Mouse (Mus musculus) myocyte (in vitro differentiated cells): ENCODE measurements around the gene Glyr1. TPM values are rescaled to one million over a fixed set of nuclear protein-coding genes. Genes with fewer than 3 reads are reported as not detected.

Source experiments
- H3K27me3 ChIP-seq: one replicate; pipeline ENCODE4 v1.6.1; 2011; ENCODE audit not compliant: control insufficient read depth, insufficient read depth, insufficient read length
- H3K36me3 ChIP-seq: one replicate; pipeline ENCODE4 v1.6.1; 2011; ENCODE audit not compliant: control insufficient read depth, insufficient read depth
- H3K4me2 ChIP-seq: one replicate; pipeline ENCODE4 v1.6.1; 2011; ENCODE audit warnings: low read depth, control low read depth
- H3K4me3 ChIP-seq: one replicate; pipeline ENCODE4 v1.5.1; 2011; ENCODE audit warnings: mild to moderate bottlenecking, control low read depth, moderate library complexity
- H3K79me2 ChIP-seq: one replicate; pipeline ENCODE4 v1.6.1; 2011; ENCODE audit not compliant: control insufficient read depth, insufficient read depth
- H3ac ChIP-seq: one replicate; pipeline ENCODE4 v1.6.1; 2011; ENCODE audit not compliant: control insufficient read depth, insufficient read length
- CEBPB ChIP-seq: IDR thresholded peaks from 2 replicates; pipeline ENCODE4 v1.6.1; 2011; ENCODE audit warnings: mild to moderate bottlenecking, moderate library complexity; ENCODE audit not compliant: poor library complexity, insufficient read depth, severe bottlenecking
- E2F4 ChIP-seq: IDR thresholded peaks from one replicate; pipeline ENCODE4 v1.6.1; 2011; ENCODE audit warnings: mild to moderate bottlenecking, control low read depth, moderate library complexity; ENCODE audit not compliant: insufficient read depth
- MAX ChIP-seq: IDR thresholded peaks from one replicate; pipeline ENCODE4 v1.6.1; 2011; ENCODE audit warnings: low read depth, mild to moderate bottlenecking, control low read depth
- MYOD1 ChIP-seq, 3 experiments: IDR thresholded peaks; one replicate each; pipeline ENCODE4 v1.6.1; 2011; ENCODE audit warnings: control low read depth in 2 of 3, low read depth in 2 of 3, mild to moderate bottlenecking in 2 of 3, moderate library complexity in 1 of 3; ENCODE audit not compliant: insufficient read length in 2 of 3, control insufficient read depth in 1 of 3
- MYOG ChIP-seq, 3 experiments: IDR thresholded peaks; one replicate each; pipeline ENCODE4 v1.6.1; 2011; ENCODE audit warnings: control low read depth in 2 of 3, low read depth in 2 of 3, mild to moderate bottlenecking in 2 of 3; ENCODE audit not compliant: insufficient read length in 2 of 3, control insufficient read depth in 1 of 3, insufficient read depth in 1 of 3
- POLR2A ChIP-seq: IDR thresholded peaks from one replicate; pipeline ENCODE4 v1.6.1; 2011; ENCODE audit warnings: low read depth, mild to moderate bottlenecking, control low read depth, moderate library complexity; ENCODE audit not compliant: insufficient read length
- POLR2AphosphoS2 ChIP-seq: IDR thresholded peaks from one replicate; pipeline ENCODE4 v1.6.1; 2011; ENCODE audit warnings: low read depth, control low read depth; ENCODE audit not compliant: insufficient read length
- REST ChIP-seq: IDR thresholded peaks from one replicate; pipeline ENCODE4 v1.6.1; 2011; ENCODE audit warnings: mild to moderate bottlenecking, control low read depth, moderate library complexity; ENCODE audit not compliant: insufficient read depth, insufficient read length
- SRF ChIP-seq: IDR thresholded peaks from one replicate; pipeline ENCODE4 v1.6.1; 2011; ENCODE audit warnings: low read depth; ENCODE audit not compliant: control insufficient read depth, insufficient read length
- TCF12 ChIP-seq: IDR thresholded peaks from one replicate; pipeline ENCODE4 v1.6.1; 2011; ENCODE audit warnings: mild to moderate bottlenecking, control low read depth; ENCODE audit not compliant: poor library complexity, insufficient read depth, severe bottlenecking
- TCF3 ChIP-seq: IDR thresholded peaks from one replicate; pipeline ENCODE4 v1.6.1; 2011; ENCODE audit warnings: low read depth, control low read depth; ENCODE audit not compliant: insufficient read length
- USF1 ChIP-seq: IDR thresholded peaks from one replicate; pipeline ENCODE4 v1.6.1; 2011; ENCODE audit warnings: low read depth, mild to moderate bottlenecking, control low read depth, moderate library complexity
- polyA plus RNA-seq: library from polyadenylated mRNA; unstranded; fragments of >200 nt; fragmentation: generic; extraction: Trizol; gene quantifications from one replicate; pipeline ENCODE4 v1.2.1, GENCODE M21; 2012; ENCODE audit warnings: missing spikeins

The Glyr1 gene
- polyA plus RNA-seq, 1 experiment: 37.0 TPM

GRCm38 (mm10) chr16:4969055-4969843 lies 80.4 kb downstream of the Glyr1 start:
- H3K79me2 ChIP-seq: no peaks in the 10 kb centered on the region
- H3K27me3 ChIP-seq: peaks cover 4% of the 10 kb centered on the region
- no peak overlapping the region for H3K4me2 ChIP-seq
- no peak overlapping the region for H3K4me3 ChIP-seq
- peak in 2 of 3 experiments; percentile 61 to 82 for TF ChIP-seq MYOD1 (IDR thresholded peaks at IDR 0.05; ENCODE audit: control insufficient read depth in 1 of 3, insufficient read length in 2 of 3, low read depth in 2 of 3)
- TF ChIP-seq MAX: no peak
- peak in 2 of 3 experiments; percentile 31 to 81 for TF ChIP-seq MYOG (IDR thresholded peaks at IDR 0.05; ENCODE audit: control insufficient read depth in 1 of 3, insufficient read depth in 1 of 3, insufficient read length in 2 of 3, low read depth in 2 of 3)
- no peak for TF ChIP-seq USF1
- no peak for TF ChIP-seq POLR2A
- H3K36me3 ChIP-seq: no peaks in the 10 kb centered on the region
- no peak overlapping the region for H3ac ChIP-seq

- Histone ChIP-seq H3K36me3 (no peaks in the 10 kb centered on the region), H3ac (no peak overlapping the region), H3K27me3 (no peaks in the 10 kb centered on the region), H3K4me2 (no peak overlapping the region), H3K79me2 (peaks cover 5% of the 10 kb centered on the region), H3K4me3 (no peak overlapping the region)
- no peak for TF ChIP-seq POLR2AphosphoS2
- no peak for TF ChIP-seq E2F4
- TF ChIP-seq TCF3: no peak
- no peak for TF ChIP-seq TCF12
- TF ChIP-seq SRF: no peak
- TF ChIP-seq MAX: no peak
- no peak for TF ChIP-seq MYOD1 (IDR thresholded peaks at IDR 0.05; ENCODE audit: control insufficient read depth in 1 of 3, insufficient read length in 2 of 3, low read depth in 2 of 3)
These were observed 81.2 kb downstream of the Glyr1 start for GRCm38 (mm10) chr16:4968426-4968825.

GRCm38 (mm10) chr16:4965392-4966129 lies 84.1 kb downstream of the Glyr1 start:
- no peak overlapping the region for H3ac ChIP-seq
- peak overlapping the region; percentile 39 for H3K4me3 ChIP-seq
- TF ChIP-seq TCF12: no peak
- no peak for TF ChIP-seq POLR2AphosphoS2
- no peak for TF ChIP-seq USF1
- TF ChIP-seq REST: no peak
- no peak for TF ChIP-seq CEBPB
- no peak for TF ChIP-seq MAX
- no peak for TF ChIP-seq SRF
- TF ChIP-seq TCF3: no peak
- no peak for TF ChIP-seq POLR2A
- TF ChIP-seq MYOG (IDR thresholded peaks at IDR 0.05; ENCODE audit: control insufficient read depth in 1 of 3, insufficient read depth in 1 of 3, insufficient read length in 2 of 3, low read depth in 2 of 3): no peak
- TF ChIP-seq E2F4: no peak
- TF ChIP-seq MYOD1 (IDR thresholded peaks at IDR 0.05; ENCODE audit: control insufficient read depth in 1 of 3, insufficient read length in 2 of 3, low read depth in 2 of 3): no peak
- no peaks in the 10 kb centered on the region for H3K27me3 ChIP-seq
- peaks cover 24% of the 10 kb centered on the region for H3K79me2 ChIP-seq
- H3K4me2 ChIP-seq: peak overlapping the region; percentile 72
- H3K36me3 ChIP-seq: no peaks in the 10 kb centered on the region

- TF ChIP-seq MYOD1 (IDR thresholded peaks at IDR 0.05; ENCODE audit: control insufficient read depth in 1 of 3, insufficient read length in 2 of 3, low read depth in 2 of 3) (no peak), REST (no peak), E2F4 (no peak)
- Histone ChIP-seq H3K4me3 (peak overlapping the region; percentile 39), H3K4me2 (peak overlapping the region; percentile 72), H3K27me3 (no peaks in the 10 kb centered on the region), H3K79me2 (peaks cover 25% of the 10 kb centered on the region), H3K36me3 (no peaks in the 10 kb centered on the region), H3ac (peak overlapping the region; percentile 37)
These were observed 84.8 kb downstream of the Glyr1 start for GRCm38 (mm10) chr16:4964731-4965391.

Other genes with a start within 250 kb of the Glyr1 start
- gene 4930562C15Rik, start 214.4 kb downstream of the Glyr1 start, polyA plus RNA-seq: 0.08 TPM
- 79.5 TPM for gene Ubald1, start 169.5 kb downstream of the Glyr1 start, polyA plus RNA-seq
- 59.3 TPM for gene Mgrn1, start 163.6 kb downstream of the Glyr1 start, polyA plus RNA-seq
- gene Nudt16l1, start 111.1 kb downstream of the Glyr1 start, polyA plus RNA-seq: 46.1 TPM
- 25.2 TPM for gene Anks3, start 85.7 kb downstream of the Glyr1 start, polyA plus RNA-seq
- 0.04 TPM for gene Sept12, start 52.0 kb downstream of the Glyr1 start, polyA plus RNA-seq
- gene Smim22, start 42.6 kb downstream of the Glyr1 start, polyA plus RNA-seq: 8.5 TPM
- gene Rogdi, start 36.3 kb downstream of the Glyr1 start, polyA plus RNA-seq: 50.5 TPM
- gene Ubn1, start 194 bp upstream of the Glyr1 start, polyA plus RNA-seq: 12.9 TPM
- 0.02 TPM for gene Ppl, start 82.6 kb upstream of the Glyr1 start, polyA plus RNA-seq
- 0.05 TPM for gene Sec14l5, start 97.2 kb upstream of the Glyr1 start, polyA plus RNA-seq
- 12.0 TPM for gene Nagpa, start 154.1 kb upstream of the Glyr1 start, polyA plus RNA-seq
- gene AU021092, start 172.4 kb upstream of the Glyr1 start, polyA plus RNA-seq: 1.3 TPM
- gene Alg1, start 183.8 kb upstream of the Glyr1 start, polyA plus RNA-seq: 46.8 TPM
- gene Eef2kmt, start 206.1 kb upstream of the Glyr1 start, polyA plus RNA-seq: 21.0 TPM